Mouse (Mus musculus): ENCODE data around the gene Spata2. TPM values are rescaled to one million over a fixed set of nuclear protein-coding genes. Genes with fewer than 3 reads are reported as not detected.
A peak's percentile ranks its signal among the peaks of the same experiment; 100 is the strongest.

The Spata2 gene
- polyA plus RNA-seq, 1 experiment from 2014 or later: 19.6 TPM

- Histone ChIP-seq H3K4me1 (peaks cover 32% of the 10 kb centered on the region), H3K27me3 (replicated peaks; ENCODE audit: low read depth, poor library complexity, severe bottlenecking) (peaks cover 29% of the 10 kb centered on the region), H3K27ac (replicated peaks) (no peak overlapping the region), H3K4me3 (no peak overlapping the region), H3K36me3 (replicated peaks) (no peaks in the 10 kb centered on the region), H3K9me3 (no peaks in the 10 kb centered on the region)
- WGBS: 80% methylated on average over 4 of the region's 4 CpGs
- DNase-seq (ENCODE audit: low spot score): no peak
Observed at GRCm38 (mm10) chr2:167530536-167530935, 37.8 kb upstream of the Spata2 start.

GRCm38 (mm10) chr2:167529935-167530513 lies 37.3 kb upstream of the Spata2 start:
- no peaks in the 10 kb centered on the region for H3K36me3 ChIP-seq (replicated peaks)
- no peak overlapping the region for H3K27ac ChIP-seq (replicated peaks)
- H3K4me1 ChIP-seq: peaks cover 32% of the 10 kb centered on the region
- no peak for DNase-seq (ENCODE audit: low spot score)
- no peak overlapping the region for H3K4me3 ChIP-seq
- H3K27me3 ChIP-seq (replicated peaks; ENCODE audit: low read depth, poor library complexity, severe bottlenecking): peaks cover 24% of the 10 kb centered on the region
- 41% methylated on average over 5 of the region's 5 CpGs for WGBS
- no peaks in the 10 kb centered on the region for H3K9me3 ChIP-seq

DNA sequence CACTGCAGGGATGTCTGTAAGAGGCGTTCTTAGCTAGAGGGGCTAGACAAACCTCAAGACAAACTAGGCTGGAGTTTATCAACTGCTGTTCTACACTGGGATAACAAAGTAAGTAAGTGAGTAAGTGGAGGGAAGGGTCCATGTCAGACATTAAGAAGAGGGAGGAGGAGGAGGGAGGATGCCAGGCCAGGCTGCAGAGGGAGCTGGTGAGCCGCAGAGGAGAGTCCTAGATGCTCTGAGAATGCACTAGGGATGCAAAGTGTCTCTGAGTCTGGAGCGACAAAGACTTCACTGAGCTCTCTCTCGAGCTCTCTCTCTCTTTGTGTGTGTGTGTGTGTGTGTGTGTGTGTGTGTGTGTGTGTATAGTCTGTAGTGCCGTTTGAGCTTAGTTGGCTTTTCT lies 35.6 kb upstream of the Spata2 start:
- peaks cover 32% of the 10 kb centered on the region for H3K4me1 ChIP-seq
- no peak overlapping the region for H3K27ac ChIP-seq (replicated peaks)
- no peak overlapping the region for H3K4me3 ChIP-seq
- H3K9me3 ChIP-seq: no peaks in the 10 kb centered on the region
- peaks cover 7% of the 10 kb centered on the region for H3K27me3 ChIP-seq (replicated peaks; ENCODE audit: low read depth, poor library complexity, severe bottlenecking)
- 18% methylated on average over 5 of the region's 5 CpGs for whole genome bisulfite sequencing
- no peaks in the 10 kb centered on the region for H3K36me3 ChIP-seq (replicated peaks)
- DNase-seq (ENCODE audit: low spot score): peak; percentile 58

DNA sequence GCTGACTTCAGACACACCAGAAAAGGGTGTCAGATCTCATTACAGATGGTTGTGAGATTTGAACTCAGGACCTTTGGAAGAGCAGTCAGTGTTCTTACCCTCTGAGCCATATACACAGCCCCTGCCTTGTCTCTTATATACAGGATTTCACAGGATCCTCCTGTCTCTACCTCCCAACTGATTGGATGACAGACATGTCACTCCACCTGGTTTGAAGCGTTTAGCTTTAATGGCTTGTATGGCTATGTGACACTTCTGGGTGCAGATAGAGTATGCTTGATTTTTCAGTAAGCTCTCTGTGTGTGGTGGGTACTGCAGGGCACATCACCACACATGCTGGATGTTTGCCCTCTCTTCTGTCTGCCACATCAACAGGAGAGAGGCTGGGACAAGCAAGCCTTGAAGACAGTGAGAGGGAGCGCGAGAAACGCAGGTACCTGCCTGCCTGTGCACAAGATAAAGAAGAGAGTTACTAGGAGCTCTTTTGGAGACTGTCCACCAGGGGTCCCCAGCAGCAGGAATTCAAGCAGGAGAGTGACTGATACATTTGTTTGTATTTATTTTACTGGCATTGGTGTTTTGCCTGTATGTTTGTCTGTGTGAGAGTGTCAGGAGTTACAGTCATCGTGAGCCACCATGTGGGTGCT lies 27.0 kb upstream of the Spata2 start:
- H3K27me3 ChIP-seq (replicated peaks; ENCODE audit: low read depth, poor library complexity, severe bottlenecking): no peaks in the 10 kb centered on the region
- DNase-seq (ENCODE audit: low spot score): peak; percentile 21
- no peaks in the 10 kb centered on the region for H3K9me3 ChIP-seq
- H3K4me3 ChIP-seq: no peak overlapping the region
- WGBS: 75% methylated on average over 5 of the region's 5 CpGs
- H3K27ac ChIP-seq (replicated peaks): no peak overlapping the region
- H3K36me3 ChIP-seq (replicated peaks): peaks cover 55% of the 10 kb centered on the region
- no peaks in the 10 kb centered on the region for H3K4me1 ChIP-seq

DNA sequence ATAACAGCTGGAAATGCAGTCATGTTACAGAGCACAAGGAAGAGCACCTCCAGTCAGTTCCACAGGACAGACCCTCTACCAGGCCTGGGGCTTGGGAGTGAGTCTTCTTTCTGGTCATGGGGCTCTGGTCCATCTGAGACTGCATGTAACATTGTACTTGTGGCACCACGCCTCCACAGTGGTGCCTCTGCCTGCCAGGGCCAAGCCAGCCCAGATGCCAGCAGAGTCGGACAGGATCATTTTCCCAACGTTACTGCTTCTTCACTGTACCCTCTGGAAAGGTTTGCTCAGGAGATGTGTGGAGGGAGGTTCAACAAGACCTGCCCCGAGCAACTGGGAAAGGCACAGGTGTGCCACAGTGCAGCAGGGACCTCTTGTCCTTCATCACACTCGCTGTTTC lies 23.0 kb upstream of the Spata2 start:
- Histone ChIP-seq H3K27ac (replicated peaks) (no peak overlapping the region), H3K4me3 (no peak overlapping the region), H3K27me3 (replicated peaks; ENCODE audit: low read depth, poor library complexity, severe bottlenecking) (no peaks in the 10 kb centered on the region), H3K4me1 (no peaks in the 10 kb centered on the region), H3K9me3 (no peaks in the 10 kb centered on the region), H3K36me3 (replicated peaks) (peaks cover 95% of the 10 kb centered on the region)
- 91% methylated on average over 5 of the region's 5 CpGs for WGBS
- DNase-seq (ENCODE audit: low spot score): no peak

- WGBS: 96% methylated on average over 4 of the region's 4 CpGs
- Histone ChIP-seq H3K4me1 (no peaks in the 10 kb centered on the region), H3K27ac (replicated peaks) (no peak overlapping the region), H3K36me3 (replicated peaks) (peaks cover 98% of the 10 kb centered on the region), H3K4me3 (no peak overlapping the region), H3K27me3 (replicated peaks; ENCODE audit: low read depth, poor library complexity, severe bottlenecking) (no peaks in the 10 kb centered on the region), H3K9me3 (no peaks in the 10 kb centered on the region)
- DNase-seq (ENCODE audit: low spot score): no peak
Observed at GRCm38 (mm10) chr2:167514641-167515040, 22.0 kb upstream of the Spata2 start.

DNA sequence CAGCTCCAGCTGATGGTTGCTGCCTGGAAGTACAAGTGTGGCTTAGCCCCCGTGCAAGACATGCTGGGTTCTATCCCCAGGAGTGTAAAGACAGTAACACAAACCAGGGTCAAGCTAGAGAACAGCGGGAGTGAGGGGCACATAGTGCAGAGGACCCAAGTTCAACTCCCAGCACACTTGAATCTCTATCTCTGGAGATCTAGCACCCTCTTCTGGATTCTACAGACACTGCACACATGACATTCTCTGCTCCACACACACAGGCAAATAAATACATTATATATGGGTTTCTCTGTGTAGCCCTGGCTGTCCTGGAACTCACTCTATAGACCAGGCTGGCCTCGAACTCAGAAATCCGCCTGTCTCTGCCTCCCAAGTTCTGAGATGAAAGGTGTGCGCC lies 20.3 kb upstream of the Spata2 start:
- DNase-seq (ENCODE audit: low spot score): no peak
- Histone ChIP-seq H3K4me1 (no peaks in the 10 kb centered on the region), H3K36me3 (replicated peaks) (peaks cover 100% of the 10 kb centered on the region), H3K4me3 (no peak overlapping the region), H3K9me3 (no peaks in the 10 kb centered on the region), H3K27ac (replicated peaks) (no peak overlapping the region), H3K27me3 (replicated peaks; ENCODE audit: low read depth, poor library complexity, severe bottlenecking) (no peaks in the 10 kb centered on the region)
- 89% methylated on average over 5 of the region's 5 CpGs for WGBS

- no peaks in the 10 kb centered on the region for H3K9me3 ChIP-seq
Observed at GRCm38 (mm10) chr2:167512365-167512764, 19.7 kb upstream of the Spata2 start.

DNA sequence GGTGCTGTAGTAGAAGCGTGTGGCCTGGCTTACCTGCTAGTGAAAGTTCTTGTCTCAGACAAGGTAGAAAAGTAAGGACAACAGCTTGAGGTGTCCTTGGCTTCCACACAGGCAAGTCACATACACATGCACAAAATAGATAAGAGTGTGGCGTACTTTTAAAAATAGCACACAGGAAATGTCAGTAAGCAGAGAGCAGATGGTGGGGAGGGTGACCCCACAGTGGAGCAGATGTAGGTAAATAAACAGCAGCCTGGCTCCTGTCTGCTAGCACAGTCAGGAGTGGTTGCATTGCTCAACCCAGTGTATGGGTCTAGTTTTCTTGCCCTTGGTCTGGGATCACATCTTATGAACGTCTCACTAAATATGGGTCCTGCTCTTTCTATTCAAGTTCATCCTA lies 17.8 kb upstream of the Spata2 start:
- peaks cover 100% of the 10 kb centered on the region for H3K36me3 ChIP-seq (replicated peaks)

More at GRCm38 (mm10) chr2:167512365-167512764, 19.7 kb upstream of the Spata2 start:
- H3K4me3 ChIP-seq: no peak overlapping the region
- DNase-seq (ENCODE audit: low spot score): no peak
- 92% methylated on average over 9 of the region's 9 CpGs for WGBS
- H3K27ac ChIP-seq (replicated peaks): no peak overlapping the region
- peaks cover 100% of the 10 kb centered on the region for H3K36me3 ChIP-seq (replicated peaks)
- H3K27me3 ChIP-seq (replicated peaks; ENCODE audit: low read depth, poor library complexity, severe bottlenecking): no peaks in the 10 kb centered on the region
- no peaks in the 10 kb centered on the region for H3K4me1 ChIP-seq

GRCm38 (mm10) chr2:167508569-167508968 lies 15.9 kb upstream of the Spata2 start:
- H3K4me1 ChIP-seq: peaks cover 26% of the 10 kb centered on the region
- DNase-seq (ENCODE audit: low spot score): no peak
- H3K4me3 ChIP-seq: no peak overlapping the region
- H3K27me3 ChIP-seq (replicated peaks; ENCODE audit: low read depth, poor library complexity, severe bottlenecking): no peaks in the 10 kb centered on the region
- H3K36me3 ChIP-seq (replicated peaks): peaks cover 91% of the 10 kb centered on the region
- 96% methylated on average over 4 of the region's 4 CpGs for WGBS
- no peaks in the 10 kb centered on the region for H3K9me3 ChIP-seq
- H3K27ac ChIP-seq (replicated peaks): no peak overlapping the region

More for the DNA sequence above, 17.8 kb upstream of the Spata2 start:
- 89% methylated on average over 3 of the region's 3 CpGs for WGBS
- Histone ChIP-seq H3K27me3 (replicated peaks; ENCODE audit: low read depth, poor library complexity, severe bottlenecking) (no peaks in the 10 kb centered on the region), H3K27ac (replicated peaks) (no peak overlapping the region), H3K4me3 (no peak overlapping the region), H3K4me1 (peaks cover 9% of the 10 kb centered on the region), H3K9me3 (no peaks in the 10 kb centered on the region)
- DNase-seq (ENCODE audit: low spot score): no peak

- Histone ChIP-seq H3K4me1 (peaks cover 30% of the 10 kb centered on the region), H3K36me3 (replicated peaks) (peaks cover 83% of the 10 kb centered on the region), H3K27me3 (replicated peaks; ENCODE audit: low read depth, poor library complexity, severe bottlenecking) (no peaks in the 10 kb centered on the region), H3K4me3 (no peak overlapping the region), H3K9me3 (no peaks in the 10 kb centered on the region), H3K27ac (replicated peaks) (no peak overlapping the region)
- DNase-seq (ENCODE audit: low spot score): no peak
- WGBS: 93% methylated on average over 3 of the region's 3 CpGs
Observed at GRCm38 (mm10) chr2:167507719-167508385, 15.2 kb upstream of the Spata2 start.

- no peak for DNase-seq (ENCODE audit: low spot score)
Observed at GRCm38 (mm10) chr2:167506546-167507260, 14.0 kb upstream of the Spata2 start.

More at GRCm38 (mm10) chr2:167506546-167507260, 14.0 kb upstream of the Spata2 start:
- Histone ChIP-seq H3K9me3 (no peaks in the 10 kb centered on the region), H3K4me1 (peaks cover 34% of the 10 kb centered on the region), H3K27ac (replicated peaks) (no peak overlapping the region), H3K27me3 (replicated peaks; ENCODE audit: low read depth, poor library complexity, severe bottlenecking) (no peaks in the 10 kb centered on the region), H3K36me3 (replicated peaks) (peaks cover 72% of the 10 kb centered on the region), H3K4me3 (no peak overlapping the region)
- WGBS: 94% methylated on average over 10 of the region's 10 CpGs
